Mouse (Mus musculus) embryonic facial prominence, embryonic 12.5 days (tissue): ENCODE measurements around the gene Pigp. TPM values are rescaled to one million over a fixed set of nuclear protein-coding genes. Genes with fewer than 3 reads are reported as not detected.
A peak's percentile ranks its signal among the peaks of the same experiment; 100 is the strongest.

Source experiments
- ATAC-seq: fragments of 200-750 bp; cut with Nextera tagmentation; 2 replicates; pipeline ENCODE4 v1.8.0; 2017; ENCODE audit not compliant: insufficient number of reproducible peaks, insufficient read depth, low FRiP score, low TSS enrichment
- H3K27ac ChIP-seq: fragments of 300-500 bp; sonication (generic); 2 replicates; pipeline ENCODE4 v1.5.1; 2016; ENCODE audit warnings: mild to moderate bottlenecking
- H3K27me3 ChIP-seq: fragments of 300-500 bp; sonication (generic); 2 replicates; pipeline ENCODE4 v1.6.1; 2016; ENCODE audit warnings: mild to moderate bottlenecking, moderate library complexity
- H3K36me3 ChIP-seq: fragments of 300-500 bp; sonication (generic); 2 replicates; pipeline ENCODE4 v1.6.1; 2016; ENCODE audit warnings: mild to moderate bottlenecking
- H3K4me1 ChIP-seq: fragments of 300-500 bp; sonication (generic); 2 replicates; pipeline ENCODE4 v1.6.1; 2016
- H3K4me2 ChIP-seq: fragments of 300-500 bp; sonication (generic); replicated peaks from 2 replicates; pipeline ENCODE4 v1.6.1; 2016; ENCODE audit warnings: mild to moderate bottlenecking, moderate library complexity
- H3K4me3 ChIP-seq: fragments of 300-500 bp; sonication (generic); 2 replicates; pipeline ENCODE4 v1.5.1; 2016; ENCODE audit warnings: mild to moderate bottlenecking
- H3K9ac ChIP-seq: fragments of 300-500 bp; sonication (generic); 2 replicates; pipeline ENCODE4 v1.6.1; 2016; ENCODE audit warnings: mild to moderate bottlenecking, moderate library complexity
- H3K9me3 ChIP-seq: fragments of 300-500 bp; sonication (generic); 2 replicates; pipeline ENCODE4 v1.6.1; 2016; ENCODE audit warnings: mild to moderate bottlenecking, moderate library complexity
- WGBS: fragments of 180-500 bp; shearing (Covaris S2); methylation state at CpG from one replicate; pipeline ENCODE4 v1.1.7; 2016; 5-methylcytosine and 5-hydroxymethylcytosine counted together
- polyA plus RNA-seq: library from polyadenylated mRNA; unstranded; fragments of >200 nt; fragmentation: Nextera tagmentation; extraction: Ambion mirVana; gene quantifications from 2 replicates; pipeline ENCODE4 v1.2.1, GENCODE M21; 2016

The Pigp gene
- 103 and 105 TPM in 2 replicates for polyA plus RNA-seq

- WGBS: under 1% methylated on average over 41 of the region's 43 CpGs
- peak within 1 kb of the TSS; percentile 90 for H3K9ac ChIP-seq
- peak within 1 kb of the TSS; percentile 87 for H3K4me3 ChIP-seq
- H3K27ac ChIP-seq: peak within 1 kb of the TSS; percentile 97
- H3K9me3 ChIP-seq: no peaks in the 10 kb centered on the region
- no peaks in the 10 kb centered on the region for H3K27me3 ChIP-seq
- ATAC-seq: peak; percentile 84
- H3K4me2 ChIP-seq: peak within 1 kb of the TSS; percentile 67
- H3K4me1 ChIP-seq: peaks cover 22% of the 10 kb centered on the region
- no peaks in the 10 kb centered on the region for H3K36me3 ChIP-seq
Measured at GRCm38 (mm10) chr16:94371301-94371931, at the start of gene Pigp. Gene Pigp, minus strand, starts transcription at chr16:94371842.

GRCm38 (mm10) chr16:94420498-94420897, 48.9 kb upstream of the Pigp start:
- Histone ChIP-seq H3K27me3 (no peaks in the 10 kb centered on the region), H3K27ac (no peak overlapping the region), H3K36me3 (peaks cover 71% of the 10 kb centered on the region), H3K4me2 (no peak overlapping the region), H3K9ac (no peak overlapping the region), H3K9me3 (no peaks in the 10 kb centered on the region), H3K4me3 (no peak overlapping the region), H3K4me1 (no peaks in the 10 kb centered on the region)
- 92% methylated on average over 3 of the region's 3 CpGs for WGBS
- no peak for ATAC-seq

GRCm38 (mm10) chr16:94414151-94414550, 42.5 kb upstream of the Pigp start:
- Histone ChIP-seq H3K9me3 (no peaks in the 10 kb centered on the region), H3K27ac (no peak overlapping the region), H3K27me3 (no peaks in the 10 kb centered on the region), H3K4me1 (no peaks in the 10 kb centered on the region), H3K4me2 (no peak overlapping the region), H3K36me3 (peaks cover 47% of the 10 kb centered on the region), H3K4me3 (no peak overlapping the region), H3K9ac (no peak overlapping the region)
- WGBS: 90% methylated on average over 6 of the region's 6 CpGs
- ATAC-seq: no peak

GRCm38 (mm10) chr16:94412760-94413159, 41.1 kb upstream of the Pigp start:
- Histone ChIP-seq H3K36me3 (peaks cover 35% of the 10 kb centered on the region), H3K9me3 (no peaks in the 10 kb centered on the region), H3K4me1 (no peaks in the 10 kb centered on the region), H3K27ac (no peak overlapping the region), H3K4me3 (no peak overlapping the region), H3K27me3 (no peaks in the 10 kb centered on the region), H3K4me2 (no peak overlapping the region), H3K9ac (no peak overlapping the region)
- ATAC-seq: no peak
- WGBS: 88% methylated on average over 4 of the region's 4 CpGs

- no peak for ATAC-seq
- peaks cover 33% of the 10 kb centered on the region for H3K36me3 ChIP-seq
- H3K27me3 ChIP-seq: no peaks in the 10 kb centered on the region
- H3K9ac ChIP-seq: no peak overlapping the region
- 89% methylated on average over 2 of the region's 2 CpGs for WGBS
- H3K27ac ChIP-seq: no peak overlapping the region
- no peaks in the 10 kb centered on the region for H3K9me3 ChIP-seq
- H3K4me2 ChIP-seq: no peak overlapping the region
- no peaks in the 10 kb centered on the region for H3K4me1 ChIP-seq
- H3K4me3 ChIP-seq: no peak overlapping the region
Measured at GRCm38 (mm10) chr16:94412198-94412597, 40.6 kb upstream of the Pigp start.

GRCm38 (mm10) chr16:94411287-94411686, 39.6 kb upstream of the Pigp start:
- no peak for ATAC-seq
- Histone ChIP-seq H3K4me1 (no peaks in the 10 kb centered on the region), H3K27ac (no peak overlapping the region), H3K9ac (no peak overlapping the region), H3K9me3 (no peaks in the 10 kb centered on the region), H3K36me3 (peaks cover 38% of the 10 kb centered on the region), H3K4me2 (no peak overlapping the region), H3K27me3 (no peaks in the 10 kb centered on the region), H3K4me3 (no peak overlapping the region)
- WGBS: 86% methylated on average over 3 of the region's 3 CpGs

- 0 out of 2 replicates have a peak, but pooled peaks have one; percentile 41 for ATAC-seq
- H3K4me2 ChIP-seq: no peak overlapping the region
- WGBS: 81% methylated on average over 4 of the region's 4 CpGs
- H3K27ac ChIP-seq: no peak overlapping the region
- H3K27me3 ChIP-seq: no peaks in the 10 kb centered on the region
- peaks cover 7% of the 10 kb centered on the region for H3K4me1 ChIP-seq
- H3K4me3 ChIP-seq: no peak overlapping the region
- peaks cover 18% of the 10 kb centered on the region; the same call in 1 of the 2 replicates for H3K36me3 ChIP-seq
- no peak overlapping the region for H3K9ac ChIP-seq
- H3K9me3 ChIP-seq: no peaks in the 10 kb centered on the region
Measured at GRCm38 (mm10) chr16:94402185-94402584, 30.5 kb upstream of the Pigp start.

GRCm38 (mm10) chr16:94401636-94402035, 30.0 kb upstream of the Pigp start:
- Histone ChIP-seq H3K4me1 (peaks cover 7% of the 10 kb centered on the region), H3K9me3 (no peaks in the 10 kb centered on the region), H3K36me3 (peaks cover 15% of the 10 kb centered on the region; the same call in 1 of the 2 replicates), H3K27ac (no peak overlapping the region), H3K4me2 (no peak overlapping the region), H3K27me3 (no peaks in the 10 kb centered on the region), H3K4me3 (no peak overlapping the region), H3K9ac (no peak overlapping the region)
- 39% methylated on average over 2 of the region's 2 CpGs for WGBS
- ATAC-seq: no peak

GRCm38 (mm10) chr16:94399141-94399540, 27.5 kb upstream of the Pigp start:
- Histone ChIP-seq H3K4me3 (no peak overlapping the region), H3K27me3 (no peaks in the 10 kb centered on the region), H3K36me3 (peaks cover 13% of the 10 kb centered on the region), H3K4me2 (no peak overlapping the region), H3K9me3 (no peaks in the 10 kb centered on the region), H3K27ac (no peak overlapping the region), H3K4me1 (peaks cover 7% of the 10 kb centered on the region), H3K9ac (no peak overlapping the region)
- WGBS: 87% methylated on average over 2 of the region's 2 CpGs
- no peak for ATAC-seq

GRCm38 (mm10) chr16:94396641-94397040, 25.0 kb upstream of the Pigp start:
- Histone ChIP-seq H3K27ac (no peak overlapping the region), H3K4me1 (peaks cover 3% of the 10 kb centered on the region; the same call in 1 of the 2 replicates), H3K9ac (no peak overlapping the region), H3K9me3 (no peaks in the 10 kb centered on the region), H3K27me3 (no peaks in the 10 kb centered on the region), H3K4me3 (no peak overlapping the region), H3K36me3 (peaks cover 12% of the 10 kb centered on the region), H3K4me2 (no peak overlapping the region)
- 74% methylated on average over 7 of the region's 7 CpGs for WGBS
- ATAC-seq: no peak

- Histone ChIP-seq H3K4me2 (no peak overlapping the region), H3K9me3 (no peaks in the 10 kb centered on the region), H3K9ac (no peak overlapping the region), H3K27me3 (no peaks in the 10 kb centered on the region), H3K36me3 (peaks cover 12% of the 10 kb centered on the region), H3K4me3 (no peak overlapping the region), H3K4me1 (0 out of 2 replicates have a peak, but pooled peaks cover under 1% of the 10 kb centered on the region), H3K27ac (no peak overlapping the region)
- 78% methylated on average over 3 of the region's 3 CpGs for WGBS
- ATAC-seq: no peak
Measured at GRCm38 (mm10) chr16:94395051-94395450, 23.4 kb upstream of the Pigp start.

- Histone ChIP-seq H3K4me2 (no peak overlapping the region), H3K9ac (no peak overlapping the region), H3K27ac (no peak overlapping the region), H3K27me3 (no peaks in the 10 kb centered on the region), H3K4me1 (no peaks in the 10 kb centered on the region), H3K4me3 (no peak overlapping the region), H3K36me3 (peaks cover 12% of the 10 kb centered on the region), H3K9me3 (no peaks in the 10 kb centered on the region)
- 87% methylated on average over 4 of the region's 4 CpGs for WGBS
- no peak for ATAC-seq
Measured at GRCm38 (mm10) chr16:94392299-94392698, 20.7 kb upstream of the Pigp start.
